Mouse (Mus musculus) lung, embryonic 14.5 days (tissue): ENCODE results near the gene Gm3298. TPM values are rescaled to one million over a fixed set of nuclear protein-coding genes. Genes with fewer than 3 reads are reported as not detected.
"Not testable (repeated sequence)": the region's sequence is repeated elsewhere in the genome, so short reads cannot be mapped to it uniquely, and the experiment has no call there.

Experiments
- ATAC-seq: fragments of 200-750 bp; cut with Nextera tagmentation; 2 replicates; pipeline ENCODE4 v1.8.0; 2017; ENCODE audit warnings: mild to moderate bottlenecking, moderate TSS enrichment, moderate library complexity; ENCODE audit not compliant: insufficient read depth
- DNase-seq: peaks from one replicate; pipeline ENCODE4 v3.0.0-alpha.2; 2015
- H3K27ac ChIP-seq: fragments of 300-500 bp; sonication (generic); 2 replicates; pipeline ENCODE4 v1.5.1; 2014; ENCODE audit warnings: low read depth, mild to moderate bottlenecking, moderate library complexity
- H3K27me3 ChIP-seq: fragments of 300-500 bp; sonication (generic); 2 replicates; pipeline ENCODE4 v1.6.1; 2014; ENCODE audit warnings: low read length, control low read depth; ENCODE audit not compliant: insufficient read depth
- H3K36me3 ChIP-seq: fragments of 300-500 bp; sonication (generic); 2 replicates; pipeline ENCODE4 v1.6.1; 2014; ENCODE audit warnings: control low read depth; ENCODE audit not compliant: insufficient read depth
- H3K4me1 ChIP-seq: fragments of 300-500 bp; sonication (generic); 2 replicates; pipeline ENCODE4 v1.6.1; 2014; ENCODE audit warnings: antibody characterized with exemption, control low read depth; ENCODE audit not compliant: insufficient read depth
- H3K4me2 ChIP-seq: fragments of 300-500 bp; sonication (generic); 2 replicates; pipeline ENCODE4 v1.6.1; 2014; ENCODE audit warnings: mild to moderate bottlenecking
- H3K4me3 ChIP-seq: fragments of 300-500 bp; sonication (generic); 2 replicates; pipeline ENCODE4 v1.5.1; 2014; ENCODE audit warnings: low read depth, low read length
- H3K9ac ChIP-seq: fragments of 300-500 bp; sonication (generic); 2 replicates; pipeline ENCODE4 v1.6.1; 2014
- H3K9me3 ChIP-seq: fragments of 300-500 bp; sonication (generic); 2 replicates; pipeline ENCODE4 v1.6.1; 2016; ENCODE audit warnings: low read depth, low read length, control low read depth
- WGBS: fragments of 180-500 bp; shearing (Covaris S2); extraction: QIAGEN DNeasy Blood & Tissue Kit; methylation state at CpG from one replicate; pipeline ENCODE4 v1.1.7; 2014; 5-methylcytosine and 5-hydroxymethylcytosine counted together
- polyA plus RNA-seq: library from polyadenylated mRNA; unstranded; fragments of >200 nt; fragmentation: Nextera tagmentation; extraction: Ambion mirVana; gene quantifications from 2 replicates; pipeline ENCODE4 v1.2.1, GENCODE M21; 2014

The Gm3298 gene
- polyA plus RNA-seq = not detected in 2 replicates

GRCm38 (mm10) chr14:5015591-5015990, at the start of gene Gm3298:
Gene Gm3298, plus strand, starts transcription at chr14:5015891.
- not testable (repeated sequence) for H3K4me3 ChIP-seq, H3K4me1 ChIP-seq, ATAC-seq, H3K36me3 ChIP-seq, H3K27ac ChIP-seq, H3K9me3 ChIP-seq, H3K9ac ChIP-seq, DNase-seq, H3K27me3 ChIP-seq, H3K4me2 ChIP-seq
- 67% methylated on average over 1 of the region's 2 CpGs for WGBS

DNA sequence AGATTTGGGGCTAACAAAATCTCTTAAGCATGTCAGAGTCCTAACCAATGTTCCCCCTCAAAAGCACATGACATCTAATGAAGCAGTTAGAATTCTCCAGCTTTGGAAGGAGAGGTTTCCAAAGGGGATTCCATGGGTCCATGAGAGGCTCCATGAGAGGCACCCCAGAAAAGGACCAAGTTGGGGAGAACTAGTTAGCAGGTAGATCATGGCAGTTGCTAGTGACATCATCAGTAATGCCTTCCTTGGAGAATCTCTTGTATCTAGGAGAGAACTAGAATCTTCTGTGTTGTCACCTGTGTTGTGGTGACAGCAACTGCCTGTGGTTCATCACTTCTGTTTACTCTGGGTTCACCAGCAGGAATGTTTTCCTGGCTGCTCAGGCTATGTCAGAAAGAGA, 32.1 kb upstream of the Gm3298 start, which contains the start of gene Gm8297:
Gm8297 (plus strand) TSS at position 301 of the 400 bp plus-strand sequence.
- not testable (repeated sequence) for H3K4me1 ChIP-seq, H3K4me2 ChIP-seq, H3K9me3 ChIP-seq, DNase-seq, H3K36me3 ChIP-seq, H3K4me3 ChIP-seq, H3K9ac ChIP-seq, H3K27me3 ChIP-seq, H3K27ac ChIP-seq, ATAC-seq

- H3K36me3 ChIP-seq, H3K27ac ChIP-seq, H3K4me2 ChIP-seq, H3K4me1 ChIP-seq, ATAC-seq, DNase-seq, H3K9ac ChIP-seq, H3K27me3 ChIP-seq, H3K4me3 ChIP-seq, H3K9me3 ChIP-seq: not testable (repeated sequence)
- no CpG with 5 or more reads among the region's 3 CpGs for WGBS
These were observed 34.6 kb downstream of the Gm3298 start, which contains the start of gene 4930555G01Rik for GRCm38 (mm10) chr14:5050329-5050728. Gene 4930555G01Rik, plus strand, starts transcription at chr14:5050629.

Other genes with a start within 250 kb of the Gm3298 start
- not detected in 2 replicates for gene Gm9602, start 239.6 kb upstream of the Gm3298 start, polyA plus RNA-seq
- gene Gm3269, start 177.8 kb upstream of the Gm3298 start, polyA plus RNA-seq = not detected in 2 replicates
- gene Gm3264, start 160.3 kb upstream of the Gm3298 start, polyA plus RNA-seq = 0.42 and 1.0 TPM in 2 replicates
- gene Gm3278, start 123.5 kb upstream of the Gm3298 start, polyA plus RNA-seq = not detected in 2 replicates
- not detected in 2 replicates for gene Gm8297, start 32.0 kb upstream of the Gm3298 start, polyA plus RNA-seq
- gene 4930555G01Rik, start 34.7 kb downstream of the Gm3298 start, polyA plus RNA-seq = not detected in 2 replicates
- gene Gm8281, start 55.1 kb downstream of the Gm3298 start, polyA plus RNA-seq = 1.5 and 3.0 TPM in 2 replicates
- not detected in 2 replicates for gene Gm8279, start 115.6 kb downstream of the Gm3298 start, polyA plus RNA-seq
- gene Gm3317, start 148.6 kb downstream of the Gm3298 start, polyA plus RNA-seq = not detected in 2 replicates
- gene Gm8271, start 169.9 kb downstream of the Gm3298 start, polyA plus RNA-seq = not detected in 2 replicates
- not detected in 2 replicates for gene Gm3526, start 244.7 kb downstream of the Gm3298 start, polyA plus RNA-seq